ENCODE assay signal across 12 mouse cellular contexts in genomic region chr13:54209476-54210253, GRCm38 (mm10). TPM values are rescaled to one million over a fixed set of nuclear protein-coding genes. Genes with fewer than 3 reads are reported as not detected.
DNase-seq lines count a peak whose midpoint lies in the region; ATAC-seq lines count a peak whose summit lies in the region.
"Had no signal": no experiment of that assay in that cellular context is flagged by ENCODE, and none has a peak within 500 bp of the region (broad histone marks: within the 10 kb centered on the region; RNA-seq: fewer than 3 reads in every experiment).

No protein-coding gene starts in this region.

- ATAC-seq in heart, embryonic 16.5 days (replicated peaks; ENCODE audit: extremely low read depth, insufficient read depth, low FRiP score) = no peak

- no peaks in the 10 kb centered on the region for H3K36me3 ChIP-seq in heart, embryonic 16.5 days (ENCODE audit: control insufficient read depth, insufficient read depth)
- H3K36me3 ChIP-seq: embryonic facial prominence, embryonic 13.5 days; heart, embryonic 13.5 days; limb, embryonic 15.5 days had no signal

- DNase-seq in heart, adult 11 months = no peak
- DNase-seq in 416B (ENCODE audit: low read depth) = peak; percentile 80
- peak; percentile 60 to 64 for DNase-seq in natural killer cell, adult 2 months (ENCODE audit: low spot score in 2 of 2)
- DNase-seq in gastrocnemius, postnatal 36 days = no peak
- DNase-seq in cerebellum, postnatal 4 days (ENCODE audit: low spot score in 2 of 2) = no peak
- no peak for DNase-seq in urinary bladder, postnatal 14 days (ENCODE audit: low spot score)
- DNase-seq: kidney, adult 11 months had no signal

- peak overlapping the region; percentile 8 for H3K4me2 ChIP-seq in heart, embryonic 16.5 days (ENCODE audit: low read depth, low read length)
- H3K4me2 ChIP-seq: embryonic facial prominence, embryonic 13.5 days; heart, embryonic 13.5 days; limb, embryonic 15.5 days had no signal

- H3K4me1 ChIP-seq in heart, embryonic 16.5 days (ENCODE audit: control insufficient read depth, insufficient read depth, low read length) = no peaks in the 10 kb centered on the region
- peaks cover 17% of the 10 kb centered on the region for H3K4me1 ChIP-seq in brown adipose tissue, adult 24 weeks (ENCODE audit: control insufficient read depth, insufficient read depth, insufficient read length, low read length)
- H3K4me1 ChIP-seq: heart, embryonic 13.5 days; limb, embryonic 15.5 days had no signal

- intact Hi-C loops in gastrocnemius, postnatal 36 days (cut with DNase I) = no loop called here

- H3K9me3 ChIP-seq in heart, embryonic 16.5 days (replicated peaks; ENCODE audit: control insufficient read depth, low read length) = no peaks in the 10 kb centered on the region
- H3K9me3 ChIP-seq: embryonic facial prominence, embryonic 13.5 days; heart, embryonic 13.5 days; limb, embryonic 15.5 days had no signal

- H3K4me3 ChIP-seq in heart, embryonic 16.5 days (ENCODE audit: low read length) = peak overlapping the region; percentile 15
- H3K4me3 ChIP-seq in brown adipose tissue, adult 24 weeks (ENCODE audit: insufficient read depth, low read depth, low read length) = peak overlapping the region; percentile 45
- H3K4me3 ChIP-seq: embryonic facial prominence, embryonic 13.5 days; heart, embryonic 13.5 days; limb, embryonic 15.5 days had no signal

- WGBS in heart, embryonic 16.5 days = 51% methylated on average over 8 of the region's 8 CpGs

- H3K9ac ChIP-seq in heart, embryonic 16.5 days (ENCODE audit: low read length) = 0 out of 2 replicates have a peak overlapping the region, but pooled peaks have one; percentile 13
- H3K9ac ChIP-seq: embryonic facial prominence, embryonic 13.5 days; heart, embryonic 13.5 days; limb, embryonic 15.5 days had no signal

- no peaks in the 10 kb centered on the region for H3K27me3 ChIP-seq in heart, embryonic 16.5 days (ENCODE audit: control insufficient read depth, insufficient read depth, low read length)
- H3K27me3 ChIP-seq: embryonic facial prominence, embryonic 13.5 days; limb, embryonic 15.5 days had no signal

- 0 out of 2 replicates have a peak overlapping the region, but pooled peaks have one; percentile 20 for H3K27ac ChIP-seq in heart, embryonic 16.5 days (ENCODE audit: low read length)
- H3K27ac ChIP-seq in brown adipose tissue, adult 24 weeks (replicated peaks; ENCODE audit: low read depth, low read length) = peak overlapping the region; percentile 67
- H3K27ac ChIP-seq: embryonic facial prominence, embryonic 13.5 days; heart, embryonic 13.5 days; limb, embryonic 15.5 days had no signal

RNA-seq across cellular contexts. Expression of gene Hrh2, which starts 17.7 kb away (rescaled TPM):
- polyA plus RNA-seq in heart, embryonic 16.5 days (2015; fragmentation: Nextera tagmentation; extraction: Ambion mirVana) = 0.09 and 0.12 TPM in 2 replicates
- polyA plus RNA-seq in brown adipose tissue, adult 24 weeks (2012; ENCODE audit: insufficient read depth, insufficient read length, missing spikeins) = 0.63 and 0.87 TPM in 2 replicates
- total RNA-seq in gastrocnemius, postnatal 36 days (2021) = under 1 TPM in 1 of 2 experiments, not detected in 1; 0.10 TPM
- polyA plus RNA-seq: embryonic facial prominence, embryonic 13.5 days; limb, embryonic 15.5 days had no signal

Comparison
In these comparisons a context has a peak if more than half of its experiments do, and no peak if none do; other contexts are left out.
1. DNase-seq: peak in 416B (single experiment) and natural killer cell, adult 2 months (2 of 2); none in heart, adult 11 months (single experiment), gastrocnemius, postnatal 36 days (0 of 2), cerebellum, postnatal 4 days (0 of 2) and urinary bladder, postnatal 14 days (single experiment).